Mouse (Mus musculus): ENCODE results near the gene Macf1.

The Macf1 gene

DNA sequence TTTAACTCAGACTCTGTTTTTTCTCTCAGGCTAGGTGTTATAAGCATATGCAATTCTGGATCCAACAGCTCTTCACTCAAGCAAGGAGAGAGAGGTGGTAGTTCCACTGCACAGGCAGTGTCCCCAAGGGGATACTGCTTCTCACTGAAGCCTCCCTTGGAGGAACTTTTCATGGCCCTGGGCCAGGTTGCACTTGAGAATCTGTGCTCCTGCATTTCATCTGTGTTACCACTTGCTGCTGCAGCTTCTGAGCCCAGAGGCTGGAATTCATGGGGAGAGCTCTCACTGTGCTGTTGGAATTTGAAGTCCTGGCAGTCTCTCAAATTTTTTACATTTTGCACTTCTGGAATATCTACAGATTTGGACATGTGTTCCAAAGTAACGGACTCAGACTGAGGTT lies 274.4 kb downstream of the Macf1 start:
- DNase-seq (ENCODE audit: low read depth, low spot score), result no peak

- no peak for DNase-seq (ENCODE audit: low read depth, low spot score)
These were observed 275.0 kb downstream of the Macf1 start for GRCm38 (mm10) chr4:123409034-123409692.

- DNase-seq (ENCODE audit: low read depth, low spot score), result no peak
These were observed 276.4 kb downstream of the Macf1 start for GRCm38 (mm10) chr4:123407792-123408191.

DNA sequence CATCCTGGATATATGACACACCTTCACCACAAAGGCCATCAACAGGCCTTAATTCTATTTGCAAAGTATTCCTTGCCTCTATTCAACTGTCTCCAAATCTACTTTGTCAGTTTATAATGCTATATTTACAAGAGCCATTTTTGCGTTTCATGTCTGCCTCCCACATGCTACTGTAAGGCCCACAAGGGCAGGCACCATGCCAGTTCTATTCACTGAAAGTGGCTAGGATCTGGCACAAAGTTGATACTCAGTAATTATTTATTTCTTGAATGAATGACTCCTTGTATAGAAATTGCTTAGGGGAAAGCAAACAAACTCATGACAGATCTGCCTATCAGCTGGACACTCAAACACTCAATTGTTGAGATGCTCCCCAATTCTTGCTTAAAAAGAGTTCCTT lies 280.1 kb downstream of the Macf1 start:
- DNase-seq (ENCODE audit: low read depth, low spot score), result no peak

DNA sequence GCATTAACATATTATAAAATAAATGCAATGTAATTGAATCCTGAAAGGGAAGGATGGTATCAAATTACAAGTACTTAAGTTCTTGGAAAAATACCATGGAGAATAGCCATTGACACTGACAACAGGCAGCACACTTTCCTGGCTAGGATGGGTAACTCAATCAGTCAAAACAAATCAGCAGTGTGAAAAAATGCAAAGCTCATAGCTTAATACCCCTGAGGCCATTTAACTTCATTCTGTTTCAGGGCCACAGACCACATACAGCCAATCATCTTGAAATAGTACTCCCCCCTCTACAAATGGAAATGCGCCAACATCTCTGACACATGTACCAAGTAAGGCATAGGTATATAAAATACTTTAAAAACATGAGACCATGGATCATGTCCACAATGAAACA lies 281.9 kb downstream of the Macf1 start:
- DNase-seq (ENCODE audit: low read depth, low spot score), result no peak

GRCm38 (mm10) chr4:123401265-123401664 lies 282.9 kb downstream of the Macf1 start:
- DNase-seq (ENCODE audit: low read depth, low spot score), result no peak

DNA sequence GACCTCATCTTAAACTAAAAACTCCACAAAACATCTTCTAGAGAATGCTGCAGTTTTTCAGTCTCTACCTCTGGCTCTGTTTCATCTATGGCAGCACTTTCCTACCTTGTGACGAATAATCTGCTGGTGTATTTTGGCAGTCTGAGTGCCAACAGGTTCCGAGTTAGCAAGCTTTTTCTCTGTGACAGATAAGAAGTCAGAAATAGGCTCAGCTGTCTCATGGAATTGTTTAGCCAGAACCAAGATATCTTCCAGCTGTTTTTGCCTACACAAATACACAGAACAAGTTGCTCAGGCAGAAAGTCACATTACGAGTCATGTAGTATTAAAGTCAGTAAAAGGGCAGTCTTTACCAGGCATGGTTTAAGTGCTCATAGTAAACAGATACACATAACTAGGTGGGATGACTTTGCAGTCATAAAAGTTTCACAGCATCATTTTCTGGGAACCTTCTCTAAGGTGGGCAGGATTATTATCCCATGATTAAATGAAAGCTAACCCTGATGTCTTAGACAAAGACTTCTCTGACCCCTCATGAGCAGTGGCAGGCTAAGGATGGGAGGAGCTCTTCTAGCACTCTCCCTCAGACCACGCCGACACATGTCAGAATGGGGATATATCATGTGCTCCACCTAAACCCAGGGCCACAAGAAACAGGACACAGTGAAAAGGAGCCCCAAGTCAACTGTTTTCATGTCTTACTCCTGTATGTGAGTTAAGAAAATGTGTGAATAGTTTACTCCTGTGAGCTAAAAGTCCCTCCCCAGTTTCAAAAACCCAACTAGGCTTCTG lies 286.3 kb downstream of the Macf1 start:
- DNase-seq (ENCODE audit: low read depth, low spot score), result no peak

GRCm38 (mm10) chr4:123397049-123397448 lies 287.1 kb downstream of the Macf1 start:
- no peak for DNase-seq (ENCODE audit: low read depth, low spot score)

DNA sequence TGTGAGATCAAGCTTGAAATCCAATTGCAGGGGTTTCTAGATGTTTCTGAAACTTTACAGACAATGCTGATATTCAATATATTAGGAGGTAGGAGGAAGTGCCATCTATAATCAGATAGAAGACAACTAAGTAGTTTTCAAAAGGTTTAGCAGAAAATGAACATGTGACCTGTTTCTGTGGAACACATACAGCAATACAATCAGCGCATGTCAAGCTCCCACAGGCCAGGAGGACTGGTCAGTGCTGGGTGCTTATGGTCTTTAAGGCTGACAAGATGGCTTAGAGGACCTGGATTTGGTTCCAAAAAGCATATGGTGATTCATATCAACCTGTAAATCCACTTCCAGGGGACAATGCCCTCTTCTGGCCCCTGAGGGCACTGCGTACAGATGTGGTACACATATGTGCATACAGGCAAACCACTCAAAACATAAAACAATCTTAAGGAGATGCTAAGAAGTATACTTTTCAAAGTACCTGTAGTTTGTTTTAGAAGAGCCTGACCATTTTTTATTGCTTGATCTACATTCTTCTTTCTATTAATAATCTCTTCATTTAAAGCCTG lies 288.6 kb downstream of the Macf1 start:
- DNase-seq (ENCODE audit: low read depth, low spot score), result no peak

DNA sequence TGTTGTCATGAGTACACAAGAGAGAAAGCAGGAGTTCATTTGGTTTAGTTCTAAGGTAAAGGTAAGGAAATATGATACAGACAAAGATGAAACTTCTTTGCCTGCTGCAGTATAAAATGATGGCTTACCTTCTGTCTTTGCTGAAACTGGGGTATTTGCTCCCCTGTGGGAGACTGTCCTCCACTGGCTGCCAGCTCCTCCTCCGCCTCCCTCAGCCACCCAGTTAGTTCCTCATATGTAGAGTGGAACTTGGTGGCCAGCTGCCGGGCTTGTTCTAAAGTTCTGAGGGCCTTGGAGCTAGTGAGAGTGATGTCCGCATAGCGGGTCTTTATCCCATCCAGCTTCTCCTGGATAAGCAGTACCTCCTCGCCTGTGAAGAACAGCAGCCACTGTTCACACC lies 289.3 kb downstream of the Macf1 start:
- DNase-seq (ENCODE audit: low read depth, low spot score), result no peak

- DNase-seq (ENCODE audit: low read depth, low spot score), result no peak
These were observed 289.9 kb downstream of the Macf1 start for GRCm38 (mm10) chr4:123394269-123394668.

- DNase-seq (ENCODE audit: low read depth, low spot score), result no peak
These were observed 291.2 kb downstream of the Macf1 start for GRCm38 (mm10) chr4:123393004-123393403.

DNA sequence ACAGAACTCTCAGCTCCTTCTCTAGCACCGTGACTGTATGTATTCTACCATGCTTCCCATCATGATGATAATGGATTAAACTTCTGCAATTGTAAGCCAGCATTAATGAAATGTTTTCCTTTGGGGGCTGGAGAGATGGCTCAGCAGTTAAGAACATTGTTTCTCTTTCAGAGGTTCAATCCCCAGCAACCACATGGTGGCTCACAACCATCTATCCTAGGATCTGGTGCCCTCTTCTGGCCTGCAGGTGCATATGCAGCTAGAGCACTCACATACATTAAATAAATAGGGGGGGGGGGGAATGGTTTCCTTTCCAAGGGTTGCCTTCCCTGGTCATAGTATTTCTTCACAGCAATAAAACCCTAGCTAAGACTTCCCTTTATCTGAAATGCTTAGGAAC lies 292.0 kb downstream of the Macf1 start:
- DNase-seq (ENCODE audit: low read depth, low spot score), result no peak

- no peak for DNase-seq (ENCODE audit: low read depth, low spot score)
These were observed 299.1 kb downstream of the Macf1 start for GRCm38 (mm10) chr4:123385028-123385427.

- no peak for DNase-seq (ENCODE audit: low read depth, low spot score)
These were observed 301.0 kb downstream of the Macf1 start for GRCm38 (mm10) chr4:123383173-123383572.

DNA sequence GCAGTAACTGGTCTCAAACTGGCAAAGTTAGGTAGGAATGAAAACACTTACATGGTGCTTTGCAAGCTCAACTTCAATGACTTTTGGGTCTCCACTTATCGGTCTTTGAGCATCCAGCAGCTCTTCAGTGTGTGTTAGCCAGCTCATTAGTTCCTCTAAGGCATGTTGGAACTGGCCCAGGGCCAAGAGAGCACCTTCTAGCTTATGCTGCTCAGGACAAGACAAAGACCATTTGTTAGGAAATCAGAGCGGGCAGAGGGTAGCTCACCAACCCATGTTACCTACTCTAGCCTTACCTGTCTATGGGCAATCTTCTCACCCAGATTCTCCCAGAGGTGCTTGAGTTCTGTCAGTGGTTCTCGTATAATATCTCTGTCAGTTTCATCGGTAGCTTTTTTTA lies 302.1 kb downstream of the Macf1 start:
- no peak for DNase-seq (ENCODE audit: low read depth, low spot score)

DNA sequence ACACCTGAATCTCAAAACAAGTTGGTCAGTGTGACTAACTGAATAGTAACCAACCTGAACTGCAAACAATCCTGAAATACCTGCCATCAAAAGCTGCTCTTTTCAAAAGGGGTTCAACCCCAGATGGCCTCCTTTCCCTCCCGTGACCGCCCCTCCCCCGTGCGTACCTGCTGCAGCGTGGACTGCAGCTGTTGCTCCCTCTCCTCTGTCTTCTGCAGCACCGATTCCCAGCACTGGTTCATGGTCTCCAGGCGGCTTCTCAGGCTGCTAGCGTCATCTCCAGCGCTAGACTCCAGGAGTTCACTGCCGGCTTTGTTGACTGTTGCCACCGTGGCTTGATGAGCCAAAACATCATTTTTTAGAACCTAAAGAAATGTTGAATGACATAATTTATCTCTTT lies 302.6 kb downstream of the Macf1 start:
- no peak for DNase-seq (ENCODE audit: low read depth, low spot score)

DNA sequence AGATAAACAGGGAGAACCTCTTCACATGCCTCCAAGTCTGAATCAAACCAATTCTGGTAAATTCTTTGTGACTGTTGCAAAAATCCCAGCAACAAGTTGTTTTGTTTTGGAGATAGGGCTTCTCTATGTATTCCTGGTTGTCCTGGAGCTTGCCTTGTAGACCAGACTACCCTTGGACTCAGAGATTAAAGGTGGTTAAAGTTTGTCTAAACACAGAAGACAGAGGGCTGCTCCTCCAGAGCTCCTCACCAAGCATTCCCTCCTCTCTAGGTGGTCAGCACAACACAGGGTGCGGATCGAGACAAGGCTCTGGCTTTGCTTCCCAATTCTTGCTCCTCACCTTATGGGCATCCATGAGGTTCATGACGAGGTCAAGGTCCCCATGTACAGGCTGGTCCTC lies 308.1 kb downstream of the Macf1 start:
- DNase-seq (ENCODE audit: low read depth, low spot score), result no peak

GRCm38 (mm10) chr4:123374316-123375008 lies 309.7 kb downstream of the Macf1 start:
- no peak for DNase-seq (ENCODE audit: low read depth, low spot score)

DNA sequence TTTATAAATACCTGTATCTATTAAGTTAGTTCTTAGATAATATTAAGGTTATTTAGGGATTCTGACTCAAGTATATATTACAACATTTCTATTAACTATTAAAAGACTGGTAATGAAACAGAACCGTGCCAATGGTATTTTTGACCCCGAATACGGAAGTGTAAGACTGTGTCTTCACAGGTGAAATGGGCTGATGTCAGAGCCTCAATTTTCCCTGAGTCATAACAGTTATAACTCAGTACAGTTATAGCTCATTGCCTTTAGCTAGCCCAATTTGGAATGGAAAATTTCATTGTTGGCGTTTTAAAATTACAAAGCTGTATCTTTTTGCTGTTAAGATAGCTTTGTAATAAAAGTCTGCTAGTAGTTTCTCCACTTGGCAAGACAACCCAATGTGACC lies 320.6 kb downstream of the Macf1 start:
- no peak for DNase-seq (ENCODE audit: low read depth, low spot score)

GRCm38 (mm10) chr4:123360771-123361170 lies 323.4 kb downstream of the Macf1 start:
- no peak for DNase-seq (ENCODE audit: low read depth, low spot score)

DNA sequence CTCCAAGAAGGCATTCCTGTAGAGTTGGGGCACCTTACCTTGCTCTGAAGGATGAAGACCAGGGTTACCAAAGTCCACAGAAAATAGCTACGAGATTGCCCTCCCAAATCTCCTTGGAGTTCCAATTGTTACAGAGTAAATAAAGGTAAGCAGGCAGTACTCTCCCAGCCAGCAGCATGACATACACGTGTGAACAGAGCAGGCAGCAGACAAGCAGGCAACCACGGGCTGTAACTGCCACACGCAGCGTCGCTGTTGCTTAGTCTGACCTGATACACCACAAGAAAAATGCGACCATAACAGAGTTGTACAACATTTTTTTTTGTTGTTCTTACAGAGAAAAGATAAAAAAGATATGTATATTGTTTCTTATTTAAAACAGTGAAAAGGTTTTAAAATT lies 325.5 kb downstream of the Macf1 start:
- no peak for DNase-seq (ENCODE audit: low read depth, low spot score)
